Mouse (Mus musculus): ENCODE results near the gene Zdhhc14. TPM values are rescaled to one million over a fixed set of nuclear protein-coding genes. Genes with fewer than 3 reads are reported as not detected.

The Zdhhc14 gene
- polyA plus RNA-seq, 1 experiment from 2014 or later = 2.2 TPM

DNA sequence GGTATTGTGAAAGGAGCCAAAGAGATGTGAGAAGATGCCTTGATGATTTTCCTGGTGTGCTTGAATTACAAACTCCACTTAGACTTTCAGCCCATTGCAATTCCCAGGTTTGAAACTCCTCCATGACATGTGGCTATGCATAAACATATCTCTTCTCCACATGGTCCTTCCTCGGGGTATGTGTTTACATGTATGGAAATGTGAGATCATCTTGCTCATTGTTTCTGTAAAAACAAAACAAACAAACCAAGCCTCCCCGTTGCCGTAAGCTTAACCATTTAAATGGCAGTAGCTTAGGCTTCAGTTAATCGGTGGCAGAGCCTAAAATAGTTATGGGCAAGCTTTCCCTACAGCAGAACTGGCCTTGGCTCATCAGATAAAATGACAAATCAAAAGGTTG is 137.3 kb downstream of the Zdhhc14 start:
- WGBS = 53% methylated on average over 4 of the region's 4 CpGs
- Histone ChIP-seq H3K36me3 (ENCODE audit: control insufficient read depth, insufficient read depth, low read length) (no peaks in the 10 kb centered on the region), H3K4me3 (ENCODE audit: low read depth, low read length) (no peak overlapping the region), H3K27ac (replicated peaks) (no peak overlapping the region), H3K4me2 (replicated peaks; ENCODE audit: low read depth) (no peak overlapping the region), H3K9ac (ENCODE audit: low read length) (no peak overlapping the region), H3K4me1 (replicated peaks; ENCODE audit: control insufficient read depth, insufficient read depth) (no peaks in the 10 kb centered on the region), H3K9me3 (ENCODE audit: control insufficient read depth, low read length) (no peaks in the 10 kb centered on the region), H3K27me3 (ENCODE audit: control insufficient read depth, insufficient read depth, low read length) (no peaks in the 10 kb centered on the region)
- ATAC-seq (ENCODE audit: low FRiP score, low TSS enrichment) = no peak
- TF ChIP-seq EP300 (optimal IDR thresholded peaks at IDR 0.05) = no peak
- DNase-seq (ENCODE audit: low spot score) = no peak

DNA sequence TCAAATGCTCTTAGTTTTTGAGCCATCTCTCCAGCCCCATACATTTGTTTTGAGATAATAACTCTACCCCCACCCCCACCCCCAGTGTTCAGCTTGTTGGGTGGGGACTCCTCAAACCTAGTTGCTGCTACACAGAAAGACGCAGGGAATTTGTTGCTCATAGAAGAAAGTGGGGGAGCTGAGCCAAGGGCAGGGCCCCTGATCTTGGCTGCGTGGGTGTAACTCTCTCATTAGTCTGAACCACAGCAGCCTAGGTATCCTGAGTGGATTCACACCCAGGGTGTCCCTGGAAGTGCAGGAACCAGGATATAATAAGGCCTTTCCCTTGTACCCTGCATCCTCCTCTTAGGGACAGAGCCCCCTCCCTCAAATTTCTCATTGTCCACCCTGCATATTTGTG is 142.9 kb downstream of the Zdhhc14 start:
- DNase-seq (ENCODE audit: low spot score) (no peak), ATAC-seq (ENCODE audit: low FRiP score, low TSS enrichment) (no peak)
- Histone ChIP-seq H3K4me1 (replicated peaks; ENCODE audit: control insufficient read depth, insufficient read depth) (no peaks in the 10 kb centered on the region), H3K36me3 (ENCODE audit: control insufficient read depth, insufficient read depth, low read length) (no peaks in the 10 kb centered on the region), H3K9ac (ENCODE audit: low read length) (no peak overlapping the region), H3K27ac (replicated peaks) (no peak overlapping the region), H3K9me3 (ENCODE audit: control insufficient read depth, low read length) (no peaks in the 10 kb centered on the region), H3K4me2 (replicated peaks; ENCODE audit: low read depth) (no peak overlapping the region), H3K4me3 (ENCODE audit: low read depth, low read length) (no peak overlapping the region), H3K27me3 (ENCODE audit: control insufficient read depth, insufficient read depth, low read length) (no peaks in the 10 kb centered on the region)
- WGBS = 48% methylated on average over 2 of the region's 2 CpGs
- TF ChIP-seq EP300 (optimal IDR thresholded peaks at IDR 0.05) (no peak), CTCF (IDR thresholded peaks at IDR 0.05; ENCODE audit: low read depth) (no peak)

DNA sequence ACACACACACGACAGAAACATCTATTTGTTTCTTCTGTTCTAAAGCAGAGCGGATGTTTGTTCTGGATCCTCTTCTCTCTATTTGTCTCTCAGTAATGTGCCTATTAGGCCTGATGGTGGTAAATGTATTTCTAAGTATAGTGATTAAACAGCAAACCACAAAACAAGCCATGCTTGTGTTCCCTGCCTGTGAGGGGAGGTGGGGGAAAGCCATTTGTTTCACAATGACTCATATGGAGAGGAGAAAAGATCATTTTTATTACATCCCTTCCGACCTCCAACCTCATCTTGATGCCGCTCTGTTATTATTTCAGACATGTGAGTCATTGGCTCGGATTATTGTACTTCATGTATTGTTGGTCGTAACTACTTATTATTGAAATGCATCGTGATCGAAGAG is 149.1 kb downstream of the Zdhhc14 start:
- H3K27ac ChIP-seq (replicated peaks) = no peak overlapping the region
- no peaks in the 10 kb centered on the region for H3K9me3 ChIP-seq (ENCODE audit: control insufficient read depth, low read length)
- no peak overlapping the region for H3K4me3 ChIP-seq (ENCODE audit: low read depth, low read length)
- TF ChIP-seq EP300 (optimal IDR thresholded peaks at IDR 0.05) (no peak), CTCF (IDR thresholded peaks at IDR 0.05; ENCODE audit: low read depth) (no peak)
- H3K4me2 ChIP-seq (replicated peaks; ENCODE audit: low read depth) = no peak overlapping the region
- 66% methylated on average over 8 of the region's 8 CpGs for WGBS
- DNase-seq (ENCODE audit: low spot score) = no peak
- H3K36me3 ChIP-seq (ENCODE audit: control insufficient read depth, insufficient read depth, low read length) = no peaks in the 10 kb centered on the region
- no peaks in the 10 kb centered on the region for H3K4me1 ChIP-seq (replicated peaks; ENCODE audit: control insufficient read depth, insufficient read depth)
- H3K9ac ChIP-seq (ENCODE audit: low read length) = no peak overlapping the region
- no peak for ATAC-seq (ENCODE audit: low FRiP score, low TSS enrichment)
- H3K27me3 ChIP-seq (ENCODE audit: control insufficient read depth, insufficient read depth, low read length) = no peaks in the 10 kb centered on the region

DNA sequence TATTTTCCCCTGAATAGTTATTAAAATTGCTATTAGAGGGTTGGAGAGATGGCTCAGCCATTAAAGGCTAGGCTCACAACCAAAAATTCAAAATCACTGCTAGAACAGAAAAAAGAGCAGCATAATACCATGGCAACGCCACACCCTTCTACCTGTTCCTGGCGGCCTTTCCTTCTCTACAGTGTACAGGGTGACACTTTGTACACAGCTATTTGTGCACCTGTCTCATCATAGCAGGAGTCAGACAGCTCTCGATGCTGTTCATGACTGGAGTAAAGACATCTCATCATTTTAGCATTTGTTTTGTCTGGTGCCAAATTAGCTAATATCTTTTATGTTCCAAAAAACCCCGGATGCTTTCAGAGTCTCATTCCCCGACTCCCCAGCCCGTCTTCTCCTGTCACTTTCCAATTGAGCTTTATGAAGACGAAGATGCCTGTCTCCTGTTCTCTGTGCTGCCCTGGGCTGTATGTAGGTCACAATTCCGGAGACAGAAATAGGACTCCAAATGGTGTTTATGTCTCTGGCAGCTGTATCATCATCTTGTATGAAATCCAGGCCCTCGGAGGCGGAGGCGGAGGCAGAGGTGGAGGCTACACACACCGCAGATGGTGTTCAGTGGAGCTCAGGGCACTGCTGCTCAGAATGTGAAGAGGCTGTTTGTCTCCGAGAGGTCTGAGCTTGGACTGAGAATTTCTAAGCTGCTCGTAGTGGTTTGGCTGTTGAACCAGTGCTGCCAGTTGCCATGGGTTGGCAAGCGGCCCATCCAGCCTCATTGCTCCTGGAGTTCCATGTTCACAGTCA is 150.8 kb downstream of the Zdhhc14 start:
- ATAC-seq (ENCODE audit: low FRiP score, low TSS enrichment) = no peak

DNA sequence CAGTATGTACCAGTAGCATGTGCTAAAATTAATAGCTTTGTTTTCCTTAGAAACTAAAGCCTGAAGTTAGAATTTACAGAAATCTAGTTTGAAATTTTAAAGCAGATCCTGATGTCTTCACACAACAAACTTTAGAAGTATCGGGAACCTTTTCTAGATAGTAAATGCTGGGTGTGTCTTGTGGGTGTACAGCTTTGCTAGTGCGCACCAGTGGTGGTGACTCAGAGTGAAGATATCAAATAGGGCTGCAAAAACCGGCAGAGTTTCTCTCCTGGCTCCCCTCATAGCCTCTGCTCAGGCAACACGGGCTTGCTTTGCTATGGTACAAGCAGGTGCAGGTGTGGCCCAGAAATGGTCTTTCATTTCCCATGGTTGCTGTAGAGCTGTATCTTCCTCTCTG is 157.8 kb downstream of the Zdhhc14 start:
- H3K36me3 ChIP-seq (ENCODE audit: control insufficient read depth, insufficient read depth, low read length) = no peaks in the 10 kb centered on the region
- H3K4me1 ChIP-seq (replicated peaks; ENCODE audit: control insufficient read depth, insufficient read depth) = no peaks in the 10 kb centered on the region
- H3K4me3 ChIP-seq (ENCODE audit: low read depth, low read length) = no peak overlapping the region
- no peak overlapping the region for H3K4me2 ChIP-seq (replicated peaks; ENCODE audit: low read depth)
- H3K9me3 ChIP-seq (ENCODE audit: control insufficient read depth, low read length) = no peaks in the 10 kb centered on the region
- 68% methylated on average over 4 of the region's 4 CpGs for WGBS
- ATAC-seq (ENCODE audit: low FRiP score, low TSS enrichment) = no peak
- H3K27ac ChIP-seq (replicated peaks) = no peak overlapping the region
- no peak overlapping the region for H3K9ac ChIP-seq (ENCODE audit: low read length)
- no peaks in the 10 kb centered on the region for H3K27me3 ChIP-seq (ENCODE audit: control insufficient read depth, insufficient read depth, low read length)
- DNase-seq (ENCODE audit: low spot score) = no peak
- TF ChIP-seq CTCF (IDR thresholded peaks at IDR 0.05; ENCODE audit: low read depth) (no peak), EP300 (optimal IDR thresholded peaks at IDR 0.05) (no peak)

More for the DNA sequence above, 150.8 kb downstream of the Zdhhc14 start:
- Histone ChIP-seq H3K36me3 (ENCODE audit: control insufficient read depth, insufficient read depth, low read length) (no peaks in the 10 kb centered on the region), H3K4me1 (replicated peaks; ENCODE audit: control insufficient read depth, insufficient read depth) (no peaks in the 10 kb centered on the region), H3K27me3 (ENCODE audit: control insufficient read depth, insufficient read depth, low read length) (no peaks in the 10 kb centered on the region), H3K4me2 (replicated peaks; ENCODE audit: low read depth) (no peak overlapping the region), H3K27ac (replicated peaks) (no peak overlapping the region), H3K9me3 (ENCODE audit: control insufficient read depth, low read length) (no peaks in the 10 kb centered on the region), H3K9ac (ENCODE audit: low read length) (no peak overlapping the region), H3K4me3 (ENCODE audit: low read depth, low read length) (no peak overlapping the region)
- TF ChIP-seq CTCF (IDR thresholded peaks at IDR 0.05; ENCODE audit: low read depth) (no peak), EP300 (optimal IDR thresholded peaks at IDR 0.05) (no peak)
- DNase-seq (ENCODE audit: low spot score) = no peak
- WGBS = 49% methylated on average over 15 of the region's 15 CpGs

DNA sequence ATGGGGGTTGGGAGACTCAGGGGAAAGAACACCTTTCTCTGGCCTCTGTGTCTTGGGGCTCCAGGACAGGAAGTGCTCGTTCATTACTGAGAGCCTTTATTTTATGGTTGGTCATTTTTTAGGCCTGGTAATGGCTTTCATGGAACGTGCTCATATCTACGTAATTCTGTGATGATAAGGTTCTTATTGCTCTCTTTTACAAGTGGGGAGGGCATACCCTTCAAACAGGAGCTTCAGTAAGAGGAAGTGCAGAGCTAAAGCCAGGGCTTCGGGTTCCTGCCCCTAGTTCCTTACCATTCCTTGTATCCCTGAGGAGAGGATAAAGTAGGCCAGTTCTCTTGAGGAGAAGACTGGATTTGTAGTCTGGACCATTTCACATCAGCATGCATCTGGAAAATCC is 158.3 kb downstream of the Zdhhc14 start:
- ATAC-seq (ENCODE audit: low FRiP score, low TSS enrichment) (no peak), DNase-seq (ENCODE audit: low spot score) (no peak)
- Histone ChIP-seq H3K4me3 (ENCODE audit: low read depth, low read length) (no peak overlapping the region), H3K9ac (ENCODE audit: low read length) (no peak overlapping the region), H3K36me3 (ENCODE audit: control insufficient read depth, insufficient read depth, low read length) (no peaks in the 10 kb centered on the region), H3K4me1 (replicated peaks; ENCODE audit: control insufficient read depth, insufficient read depth) (no peaks in the 10 kb centered on the region), H3K27me3 (ENCODE audit: control insufficient read depth, insufficient read depth, low read length) (no peaks in the 10 kb centered on the region), H3K4me2 (replicated peaks; ENCODE audit: low read depth) (no peak overlapping the region), H3K27ac (replicated peaks) (no peak overlapping the region), H3K9me3 (ENCODE audit: control insufficient read depth, low read length) (no peaks in the 10 kb centered on the region)
- TF ChIP-seq EP300 (optimal IDR thresholded peaks at IDR 0.05) (no peak), CTCF (IDR thresholded peaks at IDR 0.05; ENCODE audit: low read depth) (no peak)
- 73% methylated on average over 4 of the region's 4 CpGs for WGBS
